Mouse (Mus musculus) forebrain, embryonic 16.5 days (tissue): ENCODE measurements around the gene Grasp. TPM values are rescaled to one million over a fixed set of nuclear protein-coding genes. Genes with fewer than 3 reads are reported as not detected.

Experiments used
- ATAC-seq: fragments of 200-750 bp; cut with Nextera tagmentation; 2 replicates; pipeline ENCODE4 v1.8.0; 2017; ENCODE audit warnings: mild to moderate bottlenecking, moderate library complexity
- H3K27ac ChIP-seq: fragments of 300-500 bp; sonication (generic); 2 replicates; pipeline ENCODE4 v1.5.1; 2014; ENCODE audit warnings: low read length, control low read depth
- H3K27me3 ChIP-seq: fragments of 300-500 bp; sonication (generic); replicated peaks from 2 replicates; pipeline ENCODE4 v1.6.1; 2014; ENCODE audit warnings: low read length; ENCODE audit not compliant: control insufficient read depth, insufficient read depth
- H3K36me3 ChIP-seq: fragments of 300-500 bp; sonication (generic); 2 replicates; pipeline ENCODE4 v1.6.1; 2014; ENCODE audit not compliant: control insufficient read depth, insufficient read depth
- H3K4me1 ChIP-seq: fragments of 300-500 bp; sonication (generic); replicated peaks from 2 replicates; pipeline ENCODE4 v1.6.1; 2014; ENCODE audit warnings: low read length; ENCODE audit not compliant: control insufficient read depth, insufficient read depth
- H3K4me2 ChIP-seq: fragments of 300-500 bp; sonication (generic); 2 replicates; pipeline ENCODE4 v1.6.1; 2014; ENCODE audit warnings: mild to moderate bottlenecking, low read length, control low read depth
- H3K4me3 ChIP-seq: fragments of 300-500 bp; sonication (generic); replicated peaks from 2 replicates; pipeline ENCODE4 v1.5.1; 2014; ENCODE audit warnings: mild to moderate bottlenecking, low read length, control low read depth
- H3K9ac ChIP-seq: fragments of 300-500 bp; sonication (generic); replicated peaks from 2 replicates; pipeline ENCODE4 v1.6.1; 2014; ENCODE audit warnings: low read depth, low read length, control low read depth
- H3K9me3 ChIP-seq: fragments of 300-500 bp; sonication (generic); 2 replicates; pipeline ENCODE4 v1.6.1; 2016; ENCODE audit warnings: low read length; ENCODE audit not compliant: control insufficient read depth
- WGBS: fragments of 180-500 bp; shearing (Covaris S2); extraction: QIAGEN DNeasy Blood & Tissue Kit; methylation state at CpG from one replicate; pipeline ENCODE4 v1.1.7; 2014; 5-methylcytosine and 5-hydroxymethylcytosine counted together
- polyA plus RNA-seq: library from polyadenylated mRNA; unstranded; fragments of >200 nt; fragmentation: Nextera tagmentation; extraction: Ambion mirVana; gene quantifications from 2 replicates; pipeline ENCODE4 v1.2.1, GENCODE M21; 2015

Gene Grasp
- polyA plus RNA-seq, 1 experiment from 2014 or later, result 1.3 TPM

DNA sequence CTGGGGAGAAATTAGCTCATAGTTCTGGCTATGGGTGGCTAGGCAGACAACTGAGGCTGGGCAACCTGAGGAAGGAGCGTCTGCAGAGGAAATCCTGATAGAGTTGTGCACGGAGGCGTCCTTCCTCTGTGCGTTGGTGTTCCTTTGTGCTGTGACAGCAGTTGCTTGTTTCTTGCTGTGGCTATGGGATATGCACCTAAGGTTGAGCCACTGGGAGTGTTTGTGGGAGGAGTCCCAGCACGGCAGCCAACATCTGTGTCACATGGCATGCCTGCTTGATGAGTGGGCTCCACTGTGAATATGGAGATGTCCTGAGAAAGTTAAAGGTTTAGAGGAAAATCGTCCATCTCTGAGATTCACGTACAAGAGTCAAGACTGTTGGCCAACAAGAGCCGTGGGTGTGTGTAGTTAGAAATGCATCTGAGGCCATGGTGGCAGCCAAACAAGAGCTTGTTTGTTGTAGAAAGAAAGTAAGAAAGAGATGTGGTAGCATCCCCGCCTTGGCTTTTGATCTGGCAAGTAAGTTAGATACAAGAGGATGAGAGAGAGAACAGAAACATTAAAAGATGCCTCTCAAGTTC lies 26.3 kb downstream of the Grasp start:
- Histone ChIP-seq H3K36me3 (no peaks in the 10 kb centered on the region), H3K9ac (no peak overlapping the region), H3K4me1 (peaks cover 19% of the 10 kb centered on the region), H3K4me2 (no peak overlapping the region), H3K4me3 (no peak overlapping the region), H3K27ac (no peak overlapping the region), H3K9me3 (no peaks in the 10 kb centered on the region), H3K27me3 (no peaks in the 10 kb centered on the region; the same call in 1 of the 2 replicates)
- no peak for ATAC-seq
- 77% methylated on average over 9 of the region's 9 CpGs for WGBS

- WGBS, result 88% methylated on average over 5 of the region's 5 CpGs
- H3K9ac ChIP-seq, result no peak overlapping the region
- no peak overlapping the region for H3K27ac ChIP-seq
- no peak overlapping the region for H3K4me3 ChIP-seq
- no peak for ATAC-seq
- H3K27me3 ChIP-seq, result no peaks in the 10 kb centered on the region; the same call in 1 of the 2 replicates
- no peaks in the 10 kb centered on the region for H3K9me3 ChIP-seq
- no peaks in the 10 kb centered on the region for H3K36me3 ChIP-seq
- H3K4me1 ChIP-seq, result peaks cover 12% of the 10 kb centered on the region
- no peak overlapping the region for H3K4me2 ChIP-seq
Observed at GRCm38 (mm10) chr15:101251930-101252329, 27.9 kb downstream of the Grasp start.

GRCm38 (mm10) chr15:101252614-101253013 lies 28.6 kb downstream of the Grasp start:
- Histone ChIP-seq H3K27ac (no peak overlapping the region), H3K4me3 (no peak overlapping the region), H3K9me3 (no peaks in the 10 kb centered on the region), H3K27me3 (no peaks in the 10 kb centered on the region; the same call in 1 of the 2 replicates), H3K36me3 (no peaks in the 10 kb centered on the region), H3K9ac (no peak overlapping the region), H3K4me1 (peaks cover 11% of the 10 kb centered on the region; the same call in 1 of the 2 replicates), H3K4me2 (no peak overlapping the region)
- no peak for ATAC-seq
- WGBS, result 83% methylated on average over 6 of the region's 6 CpGs

GRCm38 (mm10) chr15:101253563-101253885 lies 29.5 kb downstream of the Grasp start:
- WGBS, result 36% methylated on average over 3 of the region's 3 CpGs
- Histone ChIP-seq H3K36me3 (no peaks in the 10 kb centered on the region), H3K27ac (no peak overlapping the region), H3K4me3 (peak overlapping the region; percentile 66), H3K27me3 (no peaks in the 10 kb centered on the region; the same call in 1 of the 2 replicates), H3K4me2 (peak overlapping the region; percentile 93), H3K9me3 (no peaks in the 10 kb centered on the region), H3K4me1 (peaks cover 11% of the 10 kb centered on the region; the same call in 1 of the 2 replicates), H3K9ac (peak overlapping the region; percentile 81)
- ATAC-seq, result peak; percentile 8; the same call in 1 of the 2 replicates

- peak within 1 kb of the TSS; percentile 81 for H3K9ac ChIP-seq
- no peak within 1 kb of the TSS; the same call in 1 of the 2 replicates for H3K27ac ChIP-seq
- peak; percentile 76 for ATAC-seq
- H3K36me3 ChIP-seq, result no peaks in the 10 kb centered on the region
- H3K9me3 ChIP-seq, result no peaks in the 10 kb centered on the region
- H3K4me2 ChIP-seq, result peak within 1 kb of the TSS; percentile 93
- 2% methylated on average over 46 of the region's 82 CpGs for WGBS
- H3K4me1 ChIP-seq, result peaks cover 11% of the 10 kb centered on the region; the same call in 1 of the 2 replicates
- no peaks in the 10 kb centered on the region; the same call in 1 of the 2 replicates for H3K27me3 ChIP-seq
- peak within 1 kb of the TSS; percentile 66 for H3K4me3 ChIP-seq
Observed at GRCm38 (mm10) chr15:101253886-101254795, 30.2 kb downstream of the Grasp start, which contains the start of gene Nr4a1. Gene Nr4a1 (plus strand): TSS chr15:101254269.

GRCm38 (mm10) chr15:101255842-101256462 lies 32.0 kb downstream of the Grasp start:
- Histone ChIP-seq H3K4me3 (no peak overlapping the region), H3K27me3 (no peaks in the 10 kb centered on the region; the same call in 1 of the 2 replicates), H3K27ac (no peak overlapping the region), H3K4me1 (peaks cover 11% of the 10 kb centered on the region; the same call in 1 of the 2 replicates), H3K9me3 (no peaks in the 10 kb centered on the region), H3K9ac (no peak overlapping the region), H3K4me2 (no peak overlapping the region), H3K36me3 (no peaks in the 10 kb centered on the region)
- no peak for ATAC-seq
- 90% methylated on average over 7 of the region's 7 CpGs for WGBS

- H3K27me3 ChIP-seq, result no peaks in the 10 kb centered on the region; the same call in 1 of the 2 replicates
- no peak overlapping the region for H3K9ac ChIP-seq
- no peaks in the 10 kb centered on the region for H3K9me3 ChIP-seq
- no peaks in the 10 kb centered on the region for H3K36me3 ChIP-seq
- H3K4me2 ChIP-seq, result no peak overlapping the region
- peaks cover 11% of the 10 kb centered on the region; the same call in 1 of the 2 replicates for H3K4me1 ChIP-seq
- 84% methylated on average over 14 of the region's 14 CpGs for WGBS
- H3K27ac ChIP-seq, result no peak overlapping the region
- H3K4me3 ChIP-seq, result no peak overlapping the region
- no peak for ATAC-seq
Observed at GRCm38 (mm10) chr15:101256463-101257206, 32.6 kb downstream of the Grasp start.

GRCm38 (mm10) chr15:101258420-101258819 lies 34.4 kb downstream of the Grasp start:
- no peak overlapping the region for H3K4me2 ChIP-seq
- no peak overlapping the region for H3K9ac ChIP-seq
- no peaks in the 10 kb centered on the region for H3K27me3 ChIP-seq
- WGBS, result 85% methylated on average over 11 of the region's 11 CpGs
- H3K27ac ChIP-seq, result no peak overlapping the region
- H3K4me3 ChIP-seq, result no peak overlapping the region
- no peaks in the 10 kb centered on the region for H3K36me3 ChIP-seq
- H3K4me1 ChIP-seq, result peaks cover 11% of the 10 kb centered on the region; the same call in 1 of the 2 replicates
- no peak for ATAC-seq
- no peaks in the 10 kb centered on the region for H3K9me3 ChIP-seq
